23 mouse cellular contexts compared by ENCODE assay signal in genomic region chr1:154771111-154771510, GRCm38 (mm10).
DNase-seq lines count a peak whose midpoint lies in the region; ATAC-seq lines count a peak whose summit lies in the region.
"Had no signal": no experiment of that assay in that cellular context is flagged by ENCODE, and none has a peak within 500 bp of the region (broad histone marks: within the 10 kb centered on the region; RNA-seq: fewer than 3 reads in every experiment).

No protein-coding gene starts in this region.

- intact Hi-C loops in gastrocnemius, postnatal 14 days (cut with DNase I; ENCODE audit: low total_unique reads), result no loop called here

- ATAC-seq in cerebellum, adult (ENCODE audit: insufficient number of reproducible peaks, low FRiP score, low TSS enrichment), result 0 out of 2 replicates have a peak, but pooled peaks have one; percentile 52
- no peak for ATAC-seq in forebrain, embryonic 16.5 days
- ATAC-seq in midbrain, embryonic 13.5 days, result no peak
- ATAC-seq: activated CD4-positive, CD25-positive, alpha-beta regulatory T cell, adult 4 months; forebrain, embryonic 14.5 days; hindbrain, postnatal 0 days; inflammation-experienced regulatory T-cells, adult 6 months; intestine, embryonic 16.5 days had no signal

- H3K9ac ChIP-seq in forebrain, embryonic 16.5 days (replicated peaks; ENCODE audit: low read depth, low read length), result no peak overlapping the region
- no peak overlapping the region for H3K9ac ChIP-seq in midbrain, embryonic 13.5 days (replicated peaks)
- H3K9ac ChIP-seq: heart, embryonic 12.5 days; heart, embryonic 15.5 days; hindbrain, embryonic 14.5 days had no signal

- no peaks in the 10 kb centered on the region for H3K36me3 ChIP-seq in forebrain, embryonic 10.5 days (replicated peaks)
- no peaks in the 10 kb centered on the region for H3K36me3 ChIP-seq in forebrain, embryonic 16.5 days (ENCODE audit: control insufficient read depth, insufficient read depth)
- no peaks in the 10 kb centered on the region for H3K36me3 ChIP-seq in midbrain, embryonic 13.5 days
- H3K36me3 ChIP-seq: heart, embryonic 12.5 days; heart, embryonic 15.5 days had no signal

- 0 out of 2 replicates have a peak overlapping the region, but pooled peaks have one; percentile 48 for H3K27ac ChIP-seq in forebrain, embryonic 10.5 days
- H3K27ac ChIP-seq in forebrain, embryonic 16.5 days (ENCODE audit: low read length), result no peak overlapping the region
- no peak overlapping the region for H3K27ac ChIP-seq in midbrain, embryonic 13.5 days
- H3K27ac ChIP-seq: heart, embryonic 15.5 days; hindbrain, embryonic 14.5 days; hindbrain, postnatal 0 days had no signal

- peaks cover 12% of the 10 kb centered on the region for H3K4me1 ChIP-seq in forebrain, embryonic 10.5 days
- H3K4me1 ChIP-seq in forebrain, embryonic 16.5 days (replicated peaks; ENCODE audit: control insufficient read depth, insufficient read depth, low read length), result no peaks in the 10 kb centered on the region
- H3K4me1 ChIP-seq in midbrain, embryonic 13.5 days (replicated peaks), result peaks cover 3% of the 10 kb centered on the region; the same call in 1 of the 2 replicates
- H3K4me1 ChIP-seq: heart, embryonic 12.5 days; heart, embryonic 15.5 days had no signal

- H3K9me3 ChIP-seq in forebrain, embryonic 10.5 days, result no peaks in the 10 kb centered on the region
- no peaks in the 10 kb centered on the region for H3K9me3 ChIP-seq in forebrain, embryonic 16.5 days (ENCODE audit: control insufficient read depth, low read length)
- no peaks in the 10 kb centered on the region for H3K9me3 ChIP-seq in midbrain, embryonic 13.5 days
- H3K9me3 ChIP-seq: heart, embryonic 15.5 days had no signal

- no peaks in the 10 kb centered on the region for H3K27me3 ChIP-seq in forebrain, embryonic 10.5 days (ENCODE audit: poor library complexity, severe bottlenecking)
- H3K27me3 ChIP-seq in forebrain, embryonic 16.5 days (replicated peaks; ENCODE audit: control insufficient read depth, insufficient read depth, low read length), result no peaks in the 10 kb centered on the region
- H3K27me3 ChIP-seq in midbrain, embryonic 13.5 days, result no peaks in the 10 kb centered on the region
- H3K27me3 ChIP-seq: heart, embryonic 12.5 days; heart, embryonic 15.5 days had no signal

- no peak overlapping the region for H3K4me2 ChIP-seq in forebrain, embryonic 16.5 days (ENCODE audit: low read length)
- H3K4me2 ChIP-seq in midbrain, embryonic 13.5 days (replicated peaks), result no peak overlapping the region
- H3K4me2 ChIP-seq: heart, embryonic 12.5 days; heart, embryonic 15.5 days; hindbrain, embryonic 14.5 days had no signal

- DNase-seq in cerebellum, postnatal 4 days (ENCODE audit: low spot score in 2 of 2), result no peak
- DNase-seq in forebrain, embryonic 10.5 days (ENCODE audit: extremely low spot score, low spot score), result no peak
- DNase-seq in cerebellum, adult 9-11 months, result peak; percentile 43
- DNase-seq in cerebellum, postnatal 25 days, result peak; percentile 58 to 67
- DNase-seq in gastrocnemius, postnatal 14 days, result no peak
- DNase-seq: adrenal gland, adult 8-10 months; adrenal gland, postnatal 25 days; gastrocnemius, postnatal 36 days; heart, adult 18-20 months; heart, postnatal 10 days; heart, postnatal 36 days; kidney, adult 18-20 months had no signal

- no peak overlapping the region for H3K4me3 ChIP-seq in forebrain, embryonic 10.5 days
- no peak overlapping the region for H3K4me3 ChIP-seq in forebrain, embryonic 16.5 days (replicated peaks; ENCODE audit: low read length)
- no peak overlapping the region for H3K4me3 ChIP-seq in midbrain, embryonic 13.5 days (replicated peaks)
- H3K4me3 ChIP-seq: heart, embryonic 12.5 days; heart, embryonic 15.5 days had no signal

Comparison
In these comparisons a context has a peak if more than half of its experiments do, and no peak if none do; other contexts are left out.
1. DNase-seq: peak in cerebellum, adult 9-11 months (single experiment) and cerebellum, postnatal 25 days (2 of 2); none in cerebellum, postnatal 4 days (0 of 2), forebrain, embryonic 10.5 days (single experiment) and gastrocnemius, postnatal 14 days (single experiment).